Mouse (Mus musculus) intestine, embryonic 14.5 days (tissue): ENCODE measurements around the gene Plxnb1. TPM values are rescaled to one million over a fixed set of nuclear protein-coding genes. Genes with fewer than 3 reads are reported as not detected.
A peak's percentile ranks its signal among the peaks of the same experiment; 100 is the strongest.

Experiments used
- ATAC-seq: fragments of 200-750 bp; cut with Nextera tagmentation; replicated peaks from 2 replicates; pipeline ENCODE4 v1.8.0; 2017; ENCODE audit warnings: low read depth, moderate number of reproducible peaks, moderate TSS enrichment, moderate library complexity; ENCODE audit not compliant: low FRiP score, low TSS enrichment
- DNase-seq: peaks from one replicate; pipeline ENCODE4 v3.0.0-alpha.2; 2018; ENCODE audit warnings: low spot score
- H3K27ac ChIP-seq: fragments of 300-500 bp; sonication (generic); 2 replicates; pipeline ENCODE4 v1.5.1; 2014; ENCODE audit warnings: low read depth, mild to moderate bottlenecking, control low read depth
- H3K27me3 ChIP-seq: fragments of 300-500 bp; sonication (generic); replicated peaks from 2 replicates; pipeline ENCODE4 v1.6.1; 2014; ENCODE audit warnings: low read length, control low read depth; ENCODE audit not compliant: control insufficient read depth, insufficient read depth
- H3K36me3 ChIP-seq: fragments of 300-500 bp; sonication (generic); 2 replicates; pipeline ENCODE4 v1.6.1; 2014; ENCODE audit warnings: low read length, control low read depth; ENCODE audit not compliant: control insufficient read depth, insufficient read depth
- H3K4me1 ChIP-seq: fragments of 300-500 bp; sonication (generic); replicated peaks from 2 replicates; pipeline ENCODE4 v1.6.1; 2014; ENCODE audit warnings: low read length, control low read depth, mixed read lengths; ENCODE audit not compliant: control insufficient read depth, insufficient read depth
- H3K4me2 ChIP-seq: fragments of 300-500 bp; sonication (generic); 2 replicates; pipeline ENCODE4 v1.6.1; 2014; ENCODE audit warnings: low read length
- H3K4me3 ChIP-seq: fragments of 300-500 bp; sonication (generic); 2 replicates; pipeline ENCODE4 v1.5.1; 2014; ENCODE audit warnings: low read depth, low read length, control low read depth, mixed read lengths
- H3K9ac ChIP-seq: fragments of 300-500 bp; sonication (generic); 2 replicates; pipeline ENCODE4 v1.6.1; 2014; ENCODE audit warnings: mild to moderate bottlenecking, low read length
- H3K9me3 ChIP-seq: fragments of 300-500 bp; sonication (generic); 2 replicates; pipeline ENCODE4 v1.6.1; 2016; ENCODE audit warnings: low read length, control low read depth; ENCODE audit not compliant: control insufficient read depth
- WGBS: fragments of 180-500 bp; shearing (Covaris S2); extraction: QIAGEN DNeasy Blood & Tissue Kit; methylation state at CpG from one replicate; pipeline ENCODE4 v1.1.7; 2014; 5-methylcytosine and 5-hydroxymethylcytosine counted together
- polyA plus RNA-seq: library from polyadenylated mRNA; unstranded; fragments of >200 nt; fragmentation: Nextera tagmentation; extraction: Ambion mirVana; gene quantifications from 2 replicates; pipeline ENCODE4 v1.2.1, GENCODE M21; 2014

Plxnb1 gene
- polyA plus RNA-seq, 1 experiment from 2014 or later: 11.7 TPM

DNA sequence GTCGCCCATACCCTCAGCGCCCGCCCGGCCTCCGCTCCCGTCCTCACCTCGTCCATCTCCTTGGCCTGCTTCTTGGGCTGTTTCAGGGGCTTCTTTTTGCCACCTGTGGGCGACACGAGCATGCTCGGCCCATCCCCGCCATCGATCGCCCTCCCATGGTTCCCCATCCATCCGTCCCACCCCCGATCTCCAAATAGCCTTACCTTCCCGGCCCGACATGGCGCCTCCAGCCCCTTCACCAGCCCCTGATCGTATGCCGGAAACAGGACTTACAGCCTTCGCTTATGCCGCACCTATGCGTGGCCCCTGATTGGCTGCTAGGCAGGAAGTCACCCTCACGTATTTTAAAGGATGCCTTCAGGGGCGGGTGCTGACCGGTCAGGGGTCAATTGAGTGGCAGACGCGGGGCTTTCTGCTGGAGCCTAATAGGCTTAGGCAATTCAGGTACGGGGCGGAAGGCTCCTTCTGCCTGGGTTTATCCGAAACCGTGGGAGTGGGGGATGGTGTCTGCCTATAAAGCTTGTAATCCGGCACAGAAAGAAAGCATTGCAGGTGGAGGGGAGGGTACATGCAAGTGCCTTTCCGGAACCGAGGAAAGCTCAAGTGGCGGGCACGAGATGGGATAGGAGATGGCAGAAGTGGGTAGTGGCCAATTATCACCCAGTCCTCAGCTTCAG lies 12.9 kb upstream of the Plxnb1 start, which contains the start of the genes Ccdc51 and Tma7:
Gene Ccdc51 (plus strand): TSS at position 370 of the 677 bp plus-strand sequence.
Gene Tma7 (minus strand): TSS at position 464 of the 677 bp plus-strand sequence.
- peaks cover 20% of the 10 kb centered on the region for H3K4me1 ChIP-seq
- DNase-seq (peak; percentile 88), ATAC-seq (peak; percentile 98)
- no peaks in the 10 kb centered on the region for H3K27me3 ChIP-seq
- no peaks in the 10 kb centered on the region for H3K9me3 ChIP-seq
- H3K4me3 ChIP-seq: peak within 1 kb of the TSS; percentile 77
- peak within 1 kb of the TSS; percentile 43 for H3K27ac ChIP-seq
- H3K36me3 ChIP-seq: peaks cover 20% of the 10 kb centered on the region
- under 1% methylated on average over 37 of the region's 37 CpGs for WGBS
- H3K9ac ChIP-seq: peak within 1 kb of the TSS; percentile 68
- peak within 1 kb of the TSS; percentile 87 for H3K4me2 ChIP-seq

DNA sequence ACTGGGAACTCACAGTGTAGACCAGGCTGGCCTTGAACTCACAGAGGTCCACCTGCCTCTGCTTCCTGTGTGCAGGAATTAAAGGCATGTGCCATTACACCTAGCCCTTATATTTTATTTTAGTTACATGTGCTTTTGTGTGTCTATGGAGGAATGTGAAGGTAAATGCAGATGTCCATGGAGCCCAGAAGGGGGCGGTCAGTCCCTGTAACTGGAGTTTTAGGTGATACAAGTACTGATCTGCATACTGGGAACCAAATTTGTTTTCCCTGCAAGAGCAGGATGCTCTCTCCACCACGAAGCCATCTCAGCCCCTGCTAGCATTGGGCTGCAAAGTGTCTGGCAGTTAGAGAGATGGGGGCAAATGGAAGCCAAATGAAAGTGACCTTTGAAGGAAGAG lies 10.3 kb upstream of the Plxnb1 start:
- no peak for ATAC-seq
- Histone ChIP-seq H3K27ac (no peak overlapping the region), H3K4me2 (no peak overlapping the region), H3K27me3 (no peaks in the 10 kb centered on the region), H3K4me3 (no peak overlapping the region), H3K9ac (no peak overlapping the region), H3K4me1 (peaks cover 20% of the 10 kb centered on the region), H3K36me3 (peaks cover 5% of the 10 kb centered on the region; the same call in 1 of the 2 replicates), H3K9me3 (no peaks in the 10 kb centered on the region)
- WGBS: 20% methylated on average over 2 of the region's 2 CpGs
- DNase-seq: no peak

DNA sequence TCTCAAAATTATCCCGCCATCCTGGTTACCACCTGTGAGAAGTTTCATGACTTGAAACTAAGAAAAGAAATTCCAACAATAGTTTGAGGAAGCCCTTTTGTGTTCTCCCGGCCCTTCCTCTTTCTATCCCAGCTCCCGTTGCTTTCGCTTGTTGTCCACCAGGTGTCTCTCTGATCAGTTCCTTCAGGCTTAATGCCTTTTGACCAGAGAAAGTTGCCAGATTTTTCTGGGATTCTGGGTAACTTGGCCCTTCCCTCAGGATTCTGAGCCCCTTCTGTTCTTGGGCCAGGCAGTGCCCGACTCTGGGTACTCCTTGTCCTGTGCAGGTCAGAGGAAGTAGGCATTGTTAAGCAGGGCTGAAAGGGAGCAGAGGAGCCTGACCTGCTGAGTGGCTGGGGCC lies 7.2 kb upstream of the Plxnb1 start:
- no peak overlapping the region for H3K9ac ChIP-seq
- ATAC-seq: 0 out of 2 replicates have a peak, but pooled peaks have one; percentile 18
- no peak overlapping the region for H3K4me2 ChIP-seq
- no peak for DNase-seq
- H3K27me3 ChIP-seq: no peaks in the 10 kb centered on the region
- no peak overlapping the region for H3K27ac ChIP-seq
- H3K9me3 ChIP-seq: no peaks in the 10 kb centered on the region
- 14% methylated on average over 5 of the region's 5 CpGs for WGBS
- peaks cover 6% of the 10 kb centered on the region for H3K4me1 ChIP-seq
- no peak overlapping the region for H3K4me3 ChIP-seq
- peaks cover 22% of the 10 kb centered on the region; the same call in 1 of the 2 replicates for H3K36me3 ChIP-seq

DNA sequence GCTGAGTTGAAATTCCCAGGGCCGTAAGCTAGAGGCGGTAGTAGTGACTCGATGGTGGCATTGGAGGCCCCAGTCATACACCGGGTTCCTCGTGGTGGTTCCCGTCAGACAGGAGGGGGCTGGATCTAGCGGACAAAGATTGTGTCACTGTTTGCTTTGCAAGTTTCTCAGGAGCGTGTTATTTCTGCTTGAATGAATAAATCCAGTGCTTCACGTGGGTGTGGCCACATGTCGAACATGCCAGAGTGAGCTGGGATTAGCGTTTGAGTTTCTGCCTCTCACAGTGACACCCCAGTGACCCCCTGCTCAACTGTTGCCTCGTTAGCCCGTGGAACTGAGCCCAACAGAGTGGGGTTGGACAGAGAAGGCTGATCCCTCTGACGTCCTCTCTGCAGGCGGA lies 4.7 kb upstream of the Plxnb1 start:
- ATAC-seq (no peak), DNase-seq (no peak)
- H3K9me3 ChIP-seq: no peaks in the 10 kb centered on the region
- 73% methylated on average over 15 of the region's 15 CpGs for WGBS
- H3K27ac ChIP-seq: no peak overlapping the region
- H3K36me3 ChIP-seq: peaks cover 22% of the 10 kb centered on the region; the same call in 1 of the 2 replicates
- no peaks in the 10 kb centered on the region for H3K27me3 ChIP-seq
- no peak overlapping the region for H3K4me2 ChIP-seq
- H3K4me1 ChIP-seq: peaks cover 19% of the 10 kb centered on the region
- no peak overlapping the region for H3K9ac ChIP-seq
- H3K4me3 ChIP-seq: no peak overlapping the region

DNA sequence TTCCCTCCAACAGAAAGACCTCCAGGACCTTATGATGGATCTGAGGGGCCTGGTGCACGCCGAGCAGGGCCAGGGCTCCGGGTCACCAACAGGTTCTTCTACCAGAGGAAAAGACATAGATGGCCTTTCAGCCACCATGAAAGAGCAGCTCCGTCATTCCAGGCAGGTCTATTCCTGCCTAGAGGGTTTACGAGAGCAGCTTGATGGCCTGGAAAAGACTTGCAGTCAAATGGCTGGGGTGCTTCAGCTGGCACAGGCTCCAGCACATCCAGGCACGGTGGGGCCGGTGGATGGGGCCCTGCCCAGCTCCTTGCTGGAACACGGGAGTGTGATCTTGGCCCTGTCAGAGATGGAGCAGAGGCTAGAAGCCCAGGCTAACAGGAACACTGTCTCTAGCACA lies 3.4 kb upstream of the Plxnb1 start:
- ATAC-seq (no peak), DNase-seq (no peak)
- Histone ChIP-seq H3K9me3 (no peaks in the 10 kb centered on the region), H3K4me3 (no peak overlapping the region), H3K4me1 (peaks cover 24% of the 10 kb centered on the region), H3K27ac (no peak overlapping the region), H3K36me3 (peaks cover 22% of the 10 kb centered on the region; the same call in 1 of the 2 replicates), H3K9ac (no peak overlapping the region), H3K4me2 (no peak overlapping the region), H3K27me3 (no peaks in the 10 kb centered on the region)
- WGBS: 86% methylated on average over 8 of the region's 8 CpGs

DNA sequence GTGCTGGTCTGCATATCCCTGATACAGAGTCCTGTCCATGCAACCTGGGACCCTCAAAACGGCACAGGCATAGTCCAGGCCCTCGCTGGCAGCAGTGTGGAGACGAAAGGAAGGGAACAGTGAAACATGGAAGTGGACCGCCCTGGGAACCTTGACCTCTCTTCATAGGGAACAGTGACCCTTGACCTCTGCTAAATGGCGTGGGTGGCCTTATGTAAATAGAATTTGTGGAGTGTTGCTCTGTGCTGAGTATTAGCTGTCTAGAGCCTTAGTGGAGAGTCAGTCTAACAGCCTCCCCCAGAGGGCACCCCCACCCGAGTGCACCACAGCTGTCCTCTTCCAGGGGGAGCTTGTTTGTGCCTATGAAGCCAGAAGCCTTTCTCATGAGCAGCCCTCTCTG lies 2.4 kb upstream of the Plxnb1 start:
- 40% methylated on average over 6 of the region's 6 CpGs for WGBS
- no peak overlapping the region for H3K9ac ChIP-seq
- peaks cover 34% of the 10 kb centered on the region for H3K4me1 ChIP-seq
- no peak overlapping the region for H3K4me2 ChIP-seq
- H3K27me3 ChIP-seq: no peaks in the 10 kb centered on the region
- H3K36me3 ChIP-seq: peaks cover 22% of the 10 kb centered on the region; the same call in 1 of the 2 replicates
- no peaks in the 10 kb centered on the region for H3K9me3 ChIP-seq
- DNase-seq (no peak), ATAC-seq (no peak)
- H3K27ac ChIP-seq: no peak overlapping the region
- H3K4me3 ChIP-seq: no peak overlapping the region

DNA sequence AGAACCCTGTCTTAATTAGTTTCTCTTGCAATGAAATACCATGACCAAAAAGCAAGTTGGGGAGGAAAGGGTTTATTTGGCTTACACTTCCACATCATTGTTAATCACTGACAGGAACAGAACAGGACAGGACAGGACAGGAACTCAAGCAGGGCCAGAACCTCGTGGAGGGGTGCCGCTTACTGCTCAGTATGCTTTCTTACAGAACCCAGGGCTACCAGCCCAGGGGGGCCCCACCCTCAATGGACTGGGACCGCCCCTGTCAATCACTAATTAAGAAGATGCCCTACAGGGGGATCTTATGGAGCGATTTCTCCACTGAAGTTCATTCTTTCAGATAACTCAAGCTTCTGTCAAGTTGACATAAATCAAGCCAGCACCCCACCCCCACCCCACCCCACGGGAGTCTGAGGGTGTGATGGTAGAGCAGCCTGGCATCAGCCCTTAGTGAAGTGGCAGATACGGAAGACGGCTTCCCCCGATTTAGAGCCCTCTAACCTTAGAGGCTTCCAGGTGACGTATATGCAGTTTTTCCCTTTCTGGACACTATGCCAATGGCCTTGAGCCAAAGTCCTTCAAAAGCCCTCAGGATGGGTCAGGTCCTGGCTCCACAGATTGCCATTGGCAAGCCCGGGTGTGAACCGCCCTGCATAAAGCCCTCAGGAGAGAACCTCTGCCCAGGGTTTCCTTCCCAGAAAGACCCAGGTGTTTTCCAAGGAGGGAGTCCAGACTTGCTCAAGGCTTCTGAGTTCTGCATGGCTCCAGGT lies 1.2 kb upstream of the Plxnb1 start:
- ATAC-seq (peak; percentile 0; the same call in 1 of the 2 replicates), DNase-seq (no peak)
- Histone ChIP-seq H3K36me3 (peaks cover 22% of the 10 kb centered on the region; the same call in 1 of the 2 replicates), H3K9me3 (no peaks in the 10 kb centered on the region), H3K27me3 (no peaks in the 10 kb centered on the region), H3K27ac (peak overlapping the region; percentile 100), H3K9ac (peak overlapping the region; percentile 95; the same call in 1 of the 2 replicates), H3K4me2 (peak overlapping the region; percentile 75), H3K4me1 (peaks cover 45% of the 10 kb centered on the region), H3K4me3 (peak overlapping the region; percentile 74)
- WGBS: 19% methylated on average over 11 of the region's 11 CpGs

DNA sequence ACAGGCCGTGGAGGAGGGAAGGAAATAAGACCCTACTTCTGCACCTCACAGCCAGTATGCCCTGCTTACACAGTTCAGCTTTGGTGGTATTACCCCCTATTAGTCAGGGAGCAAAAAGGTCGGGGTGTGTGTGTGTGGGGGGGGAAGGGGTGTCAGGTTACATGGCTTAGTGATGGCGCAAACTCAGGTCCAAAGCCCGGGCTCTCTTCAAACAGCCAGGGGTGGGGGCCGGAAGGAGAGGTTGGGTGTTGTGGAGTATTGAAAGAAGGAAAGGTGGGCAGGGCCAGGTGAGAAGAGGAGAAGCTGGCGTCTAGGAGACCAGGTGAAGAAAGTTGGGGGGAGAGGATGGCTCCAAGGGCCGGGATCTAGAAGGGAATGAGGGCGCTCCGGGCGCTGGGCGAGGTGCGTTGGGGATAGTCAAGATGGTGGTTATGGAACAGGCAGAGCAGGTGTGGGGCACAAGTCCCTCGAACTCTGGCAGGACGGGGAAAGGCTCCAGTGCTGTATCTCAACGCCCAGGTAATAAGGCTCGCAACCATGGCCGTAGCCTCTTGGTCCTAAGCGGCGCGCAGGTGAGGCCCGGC lies 544 bp upstream of the Plxnb1 start:
- Histone ChIP-seq H3K27ac (peak overlapping the region; percentile 100), H3K9ac (peak overlapping the region; percentile 95), H3K4me2 (peak overlapping the region; percentile 75), H3K36me3 (peaks cover 22% of the 10 kb centered on the region; the same call in 1 of the 2 replicates), H3K9me3 (no peaks in the 10 kb centered on the region), H3K4me3 (peak overlapping the region; percentile 74), H3K27me3 (no peaks in the 10 kb centered on the region), H3K4me1 (peaks cover 51% of the 10 kb centered on the region)
- ATAC-seq: peak; percentile 45
- no peak for DNase-seq
- WGBS: 1% methylated on average over 21 of the region's 21 CpGs
